Mouse (Mus musculus) leukemia stem cell, adult 10-12 weeks (primary cell): ENCODE measurements around the gene Cmah. TPM values are rescaled to one million over a fixed set of nuclear protein-coding genes. Genes with fewer than 3 reads are reported as not detected.

Experiments
- polyA plus RNA-seq: library from polyadenylated mRNA; stranded (reverse); fragments of >175 nt; gene quantifications from 2 replicates; pipeline ENCODE4 v1.2.3, GENCODE M21; 2012; ENCODE audit warnings: low replicate concordance

The Cmah gene
- polyA plus RNA-seq: 0.79 and 0.85 TPM in 2 replicates

GRCm38 (mm10) chr13:24327201-24327600 is at the start of gene Cmah:
Gene Cmah, plus strand, starts transcription at chr13:24327404.

GRCm38 (mm10) chr13:24280439-24281431 is 46.5 kb upstream of the Cmah start, which contains the start of gene Carmil1:
Gene Carmil1, minus strand, starts transcription at chr13:24280795.

Other genes with a start within 250 kb of the Cmah start
- 1.7 and 2.4 TPM in 2 replicates for gene Carmil1, start 46.6 kb upstream of the Cmah start, polyA plus RNA-seq